Mouse (Mus musculus) monocyte, adult 5-6 weeks (primary cell): ENCODE data around the gene Acoxl. TPM values are rescaled to one million over a fixed set of nuclear protein-coding genes. Genes with fewer than 3 reads are reported as not detected.

Experiments
- ATAC-seq: fragments of 153-309, 156-312 bp; replicated peaks from 2 replicates; pipeline ENCODE4 v1.8.0; 2017; ENCODE audit warnings: mild to moderate bottlenecking; ENCODE audit not compliant: low TSS enrichment, insufficient number of reproducible peaks, severe bottlenecking, poor library complexity, low FRiP score
- total RNA-seq: library from RNA; stranded (forward); fragments of 200-1000, 200-491, 200-594 nt; gene quantifications from 3 replicates; pipeline ENCODE4 v1.2.3, GENCODE M21; 2017

Acoxl gene
- total RNA-seq, 1 experiment from 2014 or later: not detected

DNA sequence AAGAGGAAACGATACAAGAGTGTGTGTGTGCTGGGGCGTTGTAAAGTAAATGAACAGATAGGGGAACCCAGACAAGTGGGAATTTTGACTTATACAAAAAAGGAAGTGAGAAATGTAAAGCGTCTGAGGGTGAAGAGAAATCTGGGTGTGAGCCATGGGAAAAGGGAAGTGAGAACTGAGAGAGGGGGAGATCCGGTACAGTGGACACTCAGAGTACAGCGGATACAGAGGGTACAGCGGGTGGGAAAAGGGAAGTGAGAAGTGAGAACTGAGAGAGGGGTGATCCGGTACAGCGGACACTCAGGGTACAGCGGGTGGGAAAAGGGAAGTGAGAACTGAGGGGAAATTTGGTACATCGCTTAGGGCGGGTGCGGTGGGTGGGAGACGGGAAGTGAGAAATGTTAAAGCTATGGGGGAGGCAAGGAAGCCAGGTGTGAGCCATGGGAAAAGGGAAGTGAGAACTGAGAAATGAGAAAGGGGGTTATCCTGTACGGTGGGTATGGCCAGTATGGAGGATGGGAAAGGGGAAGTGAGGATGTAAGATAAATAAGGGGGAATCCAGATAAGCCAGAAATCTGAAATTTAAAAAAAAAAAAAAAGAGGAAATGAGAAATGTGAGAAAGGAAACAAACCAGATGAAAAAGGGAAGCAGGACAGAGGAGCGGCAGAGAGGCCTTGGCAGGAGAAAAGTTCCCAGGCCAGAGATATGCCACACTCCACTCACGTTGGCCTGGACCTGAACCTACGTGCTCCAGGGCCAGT lies 170.2 kb downstream of the Acoxl start:
- ATAC-seq: peak; percentile 94

- no peak for ATAC-seq
Measured at GRCm38 (mm10) chr2:128014613-128015012, 175.9 kb downstream of the Acoxl start.

DNA sequence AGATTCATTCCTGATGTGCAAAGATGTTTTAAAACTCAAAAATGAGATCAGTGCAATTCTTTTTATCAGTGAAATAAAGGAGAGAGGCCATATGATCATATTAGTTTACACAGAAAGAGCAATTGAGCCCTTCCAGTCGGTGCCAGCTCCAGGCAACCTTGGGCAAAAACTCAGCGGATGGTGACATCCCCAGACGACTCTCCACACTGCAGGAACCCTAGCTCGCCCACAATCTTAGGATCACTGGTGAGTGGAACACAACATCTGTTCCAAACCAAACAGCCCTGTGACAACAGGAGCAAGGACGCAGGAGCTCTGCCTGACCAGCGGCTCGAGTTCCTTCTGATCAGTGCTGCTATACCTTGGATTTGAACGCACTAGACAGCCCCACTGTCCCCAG lies 176.9 kb downstream of the Acoxl start:
- ATAC-seq: no peak

DNA sequence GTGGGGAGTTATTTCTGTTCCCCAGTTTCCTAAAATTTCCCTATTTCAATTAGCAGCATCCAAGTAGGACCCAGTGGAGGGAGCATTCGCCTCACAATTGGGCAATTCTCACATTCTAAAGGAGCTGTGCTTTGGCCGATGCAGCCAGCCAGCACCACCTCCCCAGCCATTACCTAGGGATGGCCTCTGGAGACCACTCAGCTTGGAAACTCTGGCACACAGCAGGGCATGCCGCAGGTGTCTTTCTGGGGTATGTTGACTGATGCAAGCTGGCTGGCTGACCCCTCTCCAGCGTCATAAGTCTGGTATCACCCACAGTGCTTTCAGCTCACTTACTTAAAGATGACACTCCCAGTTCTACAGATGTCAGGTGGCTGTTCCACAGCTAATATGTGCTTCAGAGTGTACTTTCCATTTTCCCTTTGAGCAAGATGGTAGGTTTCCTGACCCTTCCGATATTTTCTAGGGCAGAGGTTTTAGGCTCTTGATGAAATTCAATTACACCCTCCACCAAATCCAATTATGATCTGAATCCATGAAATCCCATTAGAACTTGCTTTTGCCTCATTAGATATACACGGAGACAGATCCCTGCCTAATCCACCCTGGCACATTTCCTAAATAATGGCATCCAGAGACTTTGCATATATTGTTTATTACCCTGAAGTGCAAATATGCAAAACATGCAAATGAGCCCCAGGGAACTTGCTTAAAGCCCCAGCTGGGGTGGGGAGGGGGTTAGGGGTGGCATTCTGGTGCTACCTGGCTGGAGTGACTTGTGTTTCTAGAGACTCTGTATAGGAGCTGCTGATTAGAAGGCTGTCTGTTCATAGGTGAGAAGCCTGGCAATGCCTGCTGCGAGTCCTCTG lies 181.6 kb downstream of the Acoxl start:
- ATAC-seq: no peak

- ATAC-seq: no peak
Measured at GRCm38 (mm10) chr2:128020908-128021193, 182.2 kb downstream of the Acoxl start.

DNA sequence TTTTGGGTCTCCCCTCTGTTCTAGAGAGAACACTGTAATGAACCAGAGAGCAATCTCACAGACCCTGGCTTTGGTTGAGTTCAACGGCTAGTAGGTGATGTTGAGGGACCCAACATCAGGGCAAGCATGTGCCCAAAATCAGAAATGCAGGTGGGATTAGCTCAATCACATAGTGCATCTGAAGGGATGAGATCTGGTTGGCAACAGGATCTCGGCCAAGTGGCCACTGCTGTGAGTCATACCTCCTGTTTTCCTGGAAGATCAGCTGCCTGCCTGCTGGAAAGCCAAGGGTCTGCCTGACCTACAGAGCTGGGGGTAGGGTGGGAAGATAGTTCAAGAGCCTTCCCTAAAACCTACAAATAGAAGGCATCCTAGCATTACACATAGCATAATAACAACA lies 185.2 kb downstream of the Acoxl start:
- no peak for ATAC-seq

GRCm38 (mm10) chr2:128027696-128028095 lies 189.0 kb downstream of the Acoxl start:
- no peak for ATAC-seq

DNA sequence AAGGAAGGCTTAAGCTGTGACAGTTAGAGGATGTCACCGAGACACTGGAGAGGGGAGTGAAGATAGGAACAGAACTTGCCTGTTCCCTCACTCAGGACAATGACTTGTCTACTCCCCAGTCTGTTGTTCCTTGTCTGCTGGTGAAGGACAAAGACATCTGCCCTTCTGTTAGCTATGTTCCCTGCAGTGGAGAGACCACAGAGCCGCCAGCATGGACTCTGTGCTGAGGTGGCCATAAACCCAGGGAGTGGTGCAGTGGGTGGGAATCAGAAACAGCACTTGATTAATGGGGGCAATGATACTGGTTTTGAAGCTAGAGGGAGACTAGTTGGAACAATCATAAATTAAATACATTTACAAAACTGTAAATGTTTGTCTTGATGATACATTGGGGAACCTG lies 191.3 kb downstream of the Acoxl start:
- no peak for ATAC-seq

GRCm38 (mm10) chr2:128032111-128032510 lies 193.4 kb downstream of the Acoxl start:
- ATAC-seq: no peak

DNA sequence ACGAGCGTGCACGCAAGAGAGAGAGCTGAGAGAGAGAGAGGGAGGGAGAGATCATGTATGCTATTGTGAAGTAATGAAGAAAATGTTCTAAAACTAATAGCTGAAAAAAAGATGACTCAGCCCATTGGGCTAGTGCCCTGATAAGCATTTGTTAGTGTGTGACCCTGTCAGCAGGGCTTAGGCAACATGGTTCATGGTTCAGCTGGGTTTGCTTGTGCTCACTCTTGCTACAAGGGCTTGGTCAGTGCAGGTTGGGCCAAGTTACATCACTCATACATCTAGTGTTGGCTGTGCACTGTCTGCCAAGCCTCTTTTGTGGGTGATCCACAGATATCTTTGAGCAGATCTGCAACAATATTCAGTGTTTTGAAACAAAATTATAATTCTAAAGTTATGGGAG lies 194.8 kb downstream of the Acoxl start:
- no peak for ATAC-seq

DNA sequence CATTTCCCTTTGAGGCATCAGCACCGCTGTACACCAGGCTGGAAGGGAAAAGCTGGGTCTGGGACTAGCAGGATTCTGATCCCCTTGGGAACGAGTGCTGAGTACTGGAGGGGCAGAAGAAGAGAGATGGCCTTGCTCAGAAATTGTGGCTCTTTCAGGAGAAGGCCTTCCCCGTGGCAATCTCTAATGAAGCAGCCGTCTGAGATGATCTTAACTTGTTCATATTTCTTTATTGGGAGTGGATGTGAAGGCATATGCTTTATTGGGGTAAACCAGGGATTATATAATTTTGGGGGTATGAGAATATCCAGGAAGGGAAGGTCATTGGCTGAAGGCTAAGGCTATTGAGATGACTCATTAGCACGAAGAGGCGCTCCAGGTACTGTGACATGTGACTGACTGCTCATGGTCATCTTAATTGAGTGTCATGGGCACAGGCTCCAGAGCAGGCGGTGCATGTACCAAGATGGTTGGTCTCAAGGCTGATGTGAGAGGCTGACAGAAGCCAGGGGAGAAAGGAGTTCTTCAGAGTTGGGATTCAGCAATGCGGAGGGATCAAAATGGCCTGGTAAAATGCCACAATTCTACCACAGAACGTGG lies 195.5 kb downstream of the Acoxl start:
- no peak for ATAC-seq

DNA sequence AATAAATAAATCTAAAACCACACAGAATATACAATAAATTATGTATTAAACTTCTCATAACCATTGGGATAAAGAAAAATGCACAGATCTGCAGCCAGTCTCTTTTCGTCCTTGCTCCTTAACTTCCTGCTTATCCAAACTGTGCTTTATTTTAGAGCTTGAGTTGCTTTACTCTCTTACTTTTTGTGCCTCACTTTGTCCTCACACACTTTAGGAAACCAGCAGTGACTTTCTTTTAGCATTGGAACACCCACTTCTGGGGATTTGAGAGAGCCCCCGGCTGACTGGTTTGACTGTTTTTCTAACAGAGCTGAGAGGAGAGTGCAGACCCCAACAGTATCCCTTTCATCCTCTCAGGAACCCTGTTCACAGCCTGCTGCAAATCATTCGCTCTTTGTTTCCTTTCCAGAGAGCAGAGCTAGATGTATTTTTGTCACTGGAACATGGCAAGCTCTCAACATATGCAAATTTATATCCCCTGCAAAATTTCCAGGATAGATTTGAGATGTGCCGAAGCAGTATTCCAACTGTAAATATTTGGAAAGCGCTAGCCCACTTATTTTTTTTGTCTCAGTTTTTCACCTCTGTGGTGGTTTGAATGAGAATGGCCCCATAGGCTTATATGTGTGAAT lies 199.7 kb downstream of the Acoxl start:
- no peak for ATAC-seq

DNA sequence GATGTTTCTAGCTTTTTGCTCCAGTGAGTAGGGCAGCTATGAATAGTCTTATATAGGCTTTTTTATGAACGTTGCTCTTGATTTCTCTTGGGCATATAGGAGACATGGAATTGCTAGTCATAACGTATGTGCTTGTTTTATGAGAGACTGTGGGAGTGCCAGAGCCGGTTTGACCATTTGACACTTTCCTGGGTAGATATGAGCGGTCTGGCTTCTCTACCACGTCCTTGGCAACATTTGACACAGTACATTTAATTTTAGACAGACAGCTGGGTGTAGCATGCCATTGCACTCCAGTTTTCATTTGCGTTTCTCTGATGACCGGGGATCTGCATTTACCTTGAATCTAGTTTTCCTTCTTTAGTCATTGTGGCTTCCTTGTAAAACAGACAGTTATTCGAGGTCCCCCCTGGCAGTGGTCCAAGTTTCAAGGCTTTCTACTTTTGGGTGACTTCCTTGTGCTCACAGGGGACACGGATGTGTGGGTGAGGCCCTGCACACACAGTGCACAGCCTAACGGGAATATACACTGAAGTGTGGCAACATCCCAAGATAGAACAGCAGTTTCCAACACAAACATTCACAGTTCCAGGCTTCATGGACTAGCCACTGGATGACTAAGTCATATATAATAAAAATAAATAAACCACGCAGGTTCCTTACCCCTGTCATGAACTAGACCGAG lies 202.5 kb downstream of the Acoxl start:
- ATAC-seq: no peak

- no peak for ATAC-seq
Measured at GRCm38 (mm10) chr2:128046454-128046853, 207.8 kb downstream of the Acoxl start.

GRCm38 (mm10) chr2:128054905-128055304 lies 216.2 kb downstream of the Acoxl start:
- ATAC-seq: no peak

- peak; percentile 75 for ATAC-seq
Measured at GRCm38 (mm10) chr2:128057872-128058271, 219.2 kb downstream of the Acoxl start.

DNA sequence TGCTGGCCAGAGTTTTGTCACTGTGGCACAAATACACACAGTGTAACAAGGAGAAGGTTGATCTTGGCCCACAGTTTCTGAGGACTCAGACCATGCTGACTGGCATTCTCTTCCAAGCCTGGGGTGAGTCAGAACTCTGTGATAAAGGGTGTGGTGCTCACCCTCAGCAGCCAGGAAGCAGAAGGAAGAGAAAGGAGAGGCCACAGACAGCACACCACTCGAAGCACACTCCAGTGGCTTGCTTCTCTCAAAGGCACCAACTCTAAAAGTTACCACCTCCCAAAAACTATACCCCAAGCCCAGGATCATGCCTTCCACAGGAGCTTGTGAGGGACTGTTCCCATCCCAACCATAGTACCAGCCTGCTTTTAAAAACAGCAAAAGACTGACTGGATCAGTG lies 220.0 kb downstream of the Acoxl start:
- ATAC-seq: peak; percentile 38; the same call in 1 of the 2 replicates

GRCm38 (mm10) chr2:128060213-128060612 lies 221.5 kb downstream of the Acoxl start:
- no peak for ATAC-seq
